Mouse (Mus musculus) kidney, adult 9 months (tissue): ENCODE results near the gene Hnrnph3.
A peak's percentile ranks its signal among the peaks of the same experiment; 100 is the strongest.
"Not testable (repeated sequence)": the region's sequence is repeated elsewhere in the genome, so short reads cannot be mapped to it uniquely, and the experiment has no call there.

Experiments used
- DNase-seq: peaks from one replicate; pipeline ENCODE4 v3.0.0; 2022

Hnrnph3 gene

GRCm38 (mm10) chr10:63023749-63024579, at the start of gene Hnrnph3, which contains the start of gene Pbld2:
Hnrnph3 (minus strand) TSS chr10:63024217.
Pbld2 (plus strand) TSS chr10:63024315.
- DNase-seq, result peak; percentile 99

DNA sequence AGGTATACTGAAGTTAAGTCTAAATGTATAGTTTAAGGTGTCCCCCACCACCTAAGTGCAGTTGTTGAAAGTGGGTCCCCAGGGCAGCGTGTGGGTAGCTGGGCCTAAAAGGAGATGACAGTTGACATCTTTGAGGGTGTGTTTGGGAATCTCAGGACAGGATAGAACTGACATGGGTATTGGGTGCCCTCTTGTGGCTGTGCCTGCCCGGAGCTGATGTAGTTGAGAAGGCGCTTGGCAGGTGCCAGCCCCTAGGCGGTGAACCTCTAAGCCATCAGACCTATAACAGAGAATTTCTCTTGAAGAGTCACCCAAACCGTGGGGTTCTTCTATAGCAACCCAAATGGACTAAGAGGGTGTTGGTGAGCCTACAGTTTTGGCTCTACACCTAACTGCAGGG, 42.0 kb upstream of the Hnrnph3 start:
- peak; percentile 91 for DNase-seq

DNA sequence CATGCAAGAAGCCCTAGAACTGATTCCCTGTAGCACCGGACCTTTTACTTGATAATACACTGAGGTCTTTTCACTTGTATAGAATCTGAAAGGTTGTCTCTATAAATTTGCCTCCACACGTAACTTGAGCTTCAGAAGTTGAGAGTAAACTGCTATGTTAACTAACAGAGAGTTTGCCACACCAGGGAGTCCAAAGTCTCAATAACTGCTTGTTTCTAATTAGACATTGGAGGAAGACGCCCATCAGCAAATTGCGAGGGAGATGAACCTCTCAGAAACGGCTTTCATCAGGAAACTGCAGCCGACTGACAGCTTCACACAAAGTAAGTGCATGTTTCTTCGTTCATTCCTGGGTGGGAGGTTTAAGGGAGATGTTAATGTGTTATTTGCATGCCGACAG, 41.5 kb upstream of the Hnrnph3 start:
- DNase-seq, result peak; percentile 53

DNA sequence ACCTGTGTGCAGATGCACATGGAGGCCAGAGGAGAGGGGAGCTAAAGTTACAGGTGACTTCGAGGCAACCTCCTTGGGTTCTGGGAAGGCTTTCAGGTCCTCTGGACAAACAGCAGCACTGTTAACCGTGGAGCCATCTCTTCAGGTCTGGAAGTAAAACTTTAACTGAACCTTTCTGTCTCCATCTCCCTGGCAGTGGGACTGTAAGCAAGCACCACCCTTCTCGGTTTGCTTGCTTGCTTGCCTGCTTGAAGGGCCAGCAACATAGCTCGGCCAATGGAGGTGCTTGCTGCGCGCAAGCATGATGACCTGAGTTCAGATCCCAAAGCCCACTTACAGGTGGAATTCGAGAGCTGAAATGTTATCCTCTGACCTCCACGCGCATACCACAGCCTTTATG, 40.5 kb upstream of the Hnrnph3 start:
- peak; percentile 75 for DNase-seq

- no peak for DNase-seq
These were observed 39.3 kb upstream of the Hnrnph3 start for GRCm38 (mm10) chr10:63063365-63063764.

DNA sequence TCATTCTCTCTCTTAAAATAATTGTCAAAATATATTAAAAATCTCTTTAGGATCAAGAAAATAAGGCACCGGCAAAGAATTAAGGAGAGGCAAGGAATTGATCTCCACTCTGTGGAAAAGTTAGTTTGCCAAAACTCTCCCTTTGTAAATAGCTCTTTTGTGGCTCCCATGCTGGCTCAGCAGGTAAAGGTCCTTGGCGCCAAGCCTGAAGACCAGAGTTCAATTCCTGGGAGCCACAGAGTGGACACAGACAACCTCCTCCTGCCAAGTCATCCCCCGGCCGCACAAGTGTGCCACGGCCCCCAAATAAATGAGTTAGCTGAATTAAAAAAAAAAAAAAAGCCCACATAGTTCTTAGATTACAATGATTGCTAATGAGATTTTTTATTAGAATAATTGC, 38.7 kb upstream of the Hnrnph3 start:
- DNase-seq, result peak; percentile 91

- peak; percentile 87 for DNase-seq
These were observed 37.2 kb upstream of the Hnrnph3 start for GRCm38 (mm10) chr10:63061266-63061665.

DNA sequence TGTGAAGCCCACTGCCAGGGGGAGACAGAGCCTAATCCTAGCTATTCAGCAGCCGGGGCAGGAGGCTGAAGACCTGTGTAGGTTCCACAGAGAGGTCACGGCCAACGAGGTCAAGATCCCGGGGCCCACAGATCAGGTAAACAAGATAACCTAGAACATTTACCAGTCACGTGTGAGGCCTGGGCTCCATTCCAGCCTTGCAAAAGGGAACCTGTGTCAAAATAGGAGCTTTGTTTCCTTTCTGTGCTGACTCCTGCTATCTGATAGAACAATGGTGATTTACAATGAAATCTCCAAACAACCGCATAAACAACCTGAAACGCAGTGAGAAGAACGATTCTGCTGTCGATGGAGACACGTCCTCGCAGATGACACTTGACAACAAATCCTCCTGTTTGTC, 36.4 kb upstream of the Hnrnph3 start:
- peak; percentile 91 for DNase-seq

- DNase-seq, result no peak
These were observed 35.8 kb upstream of the Hnrnph3 start, which contains the start of gene Pbld1 for GRCm38 (mm10) chr10:63059862-63060261. Pbld1 (plus strand) TSS chr10:63060162.

DNA sequence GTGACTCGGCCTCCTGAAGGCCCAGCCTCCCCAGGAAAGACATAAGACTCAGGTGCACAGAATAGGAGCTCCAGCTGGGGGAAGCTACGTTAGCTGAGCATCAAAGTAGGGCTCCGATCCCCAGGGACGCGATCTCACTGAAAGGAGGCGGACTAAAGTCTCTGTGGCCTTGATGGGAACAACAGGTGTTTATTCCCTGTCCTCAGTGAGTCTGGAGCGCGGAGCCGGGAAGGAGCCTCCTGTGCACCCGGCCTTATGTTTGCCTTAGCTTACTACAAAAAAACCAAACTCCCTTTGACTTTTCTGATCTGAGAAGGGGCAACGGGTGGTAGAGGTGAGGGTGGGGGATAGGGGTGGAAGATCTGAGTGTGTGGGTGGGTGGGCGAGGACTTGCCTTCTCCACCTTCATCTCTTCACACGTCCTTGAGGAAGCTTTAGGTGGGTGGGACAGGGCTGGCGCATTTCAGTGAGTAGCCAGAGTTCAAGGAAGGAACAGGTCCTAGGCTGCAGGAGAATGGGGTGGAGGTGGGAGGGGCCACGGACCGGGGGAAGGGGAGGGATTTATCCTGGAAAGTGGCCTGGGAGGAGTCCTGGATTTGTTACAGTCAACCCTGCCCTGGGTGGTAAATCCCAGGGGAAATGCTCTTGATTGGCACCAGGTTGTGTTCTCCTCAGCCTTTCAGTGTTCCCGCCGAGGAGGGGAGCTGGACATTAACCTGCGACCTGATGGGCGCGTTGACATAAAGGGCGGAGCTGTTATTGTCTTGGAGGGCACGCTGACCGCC, 33.1 kb upstream of the Hnrnph3 start:
- peak; percentile 84 for DNase-seq

DNA sequence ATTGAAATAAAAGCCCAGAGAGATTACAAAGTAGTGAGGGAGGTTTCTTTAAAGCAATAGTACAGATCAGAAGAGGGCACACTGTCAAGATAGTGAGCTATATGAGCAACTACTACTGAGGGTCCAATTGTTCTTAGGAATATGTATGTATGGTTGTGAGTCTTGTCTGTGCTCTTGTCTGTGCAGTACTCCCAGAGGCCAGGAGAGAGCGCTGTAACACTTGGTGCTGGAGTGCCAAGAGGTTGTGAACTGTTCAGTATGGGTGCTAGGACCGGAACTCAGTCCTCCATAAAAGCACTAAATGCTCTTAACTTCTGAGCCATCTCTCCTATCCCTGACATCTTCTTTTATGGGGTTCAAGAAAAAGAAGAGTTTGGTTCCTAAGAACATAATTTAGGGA, 30.6 kb upstream of the Hnrnph3 start:
- DNase-seq, result no peak

GRCm38 (mm10) chr10:63054071-63054470, 30.1 kb upstream of the Hnrnph3 start:
- DNase-seq, result not testable (repeated sequence)

DNA sequence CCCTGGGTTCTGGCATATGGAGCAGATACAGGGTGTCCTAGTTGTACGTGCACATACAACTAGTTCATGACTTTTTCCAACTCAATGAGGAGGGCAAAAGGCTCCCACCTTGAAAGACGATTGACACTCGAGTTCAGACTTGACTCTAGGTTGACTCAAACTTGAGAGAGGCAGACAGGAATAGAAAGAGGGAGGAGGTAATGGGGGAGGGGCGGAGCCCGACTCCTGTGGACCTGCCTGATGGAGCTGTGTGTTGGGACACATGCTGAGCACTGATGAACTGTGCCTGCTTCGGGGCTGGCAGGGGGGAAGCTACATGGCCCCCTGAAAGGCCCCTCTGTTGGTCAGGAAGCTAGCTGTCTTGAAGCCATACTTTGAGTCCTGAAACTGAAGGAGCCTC, 29.0 kb upstream of the Hnrnph3 start:
- no peak for DNase-seq

GRCm38 (mm10) chr10:63052011-63052410, 28.0 kb upstream of the Hnrnph3 start:
- peak; percentile 50 for DNase-seq

DNA sequence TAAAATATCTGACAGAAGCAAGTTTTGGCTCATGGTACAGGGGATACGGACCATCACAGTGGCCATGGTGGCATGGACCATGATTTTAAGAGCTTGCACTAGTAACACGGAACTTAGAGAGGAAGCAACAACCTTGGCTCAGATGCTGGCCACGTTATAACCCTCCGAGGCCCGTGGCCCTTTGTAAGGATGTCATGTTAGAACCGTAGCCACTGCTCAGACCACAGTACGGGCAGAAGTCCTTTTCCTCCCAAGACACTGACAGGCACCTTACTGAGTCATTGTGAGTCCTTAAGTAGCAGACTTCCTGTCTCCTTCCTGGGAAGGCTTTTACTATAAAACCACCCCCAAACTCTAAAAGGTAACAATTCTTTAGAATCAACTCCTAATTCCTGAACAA, 27.2 kb upstream of the Hnrnph3 start:
- DNase-seq, result no peak

GRCm38 (mm10) chr10:63049106-63049505, 25.1 kb upstream of the Hnrnph3 start:
- DNase-seq, result peak; percentile 62

GRCm38 (mm10) chr10:63047751-63048150, 23.7 kb upstream of the Hnrnph3 start:
- no peak for DNase-seq

- DNase-seq, result no peak
These were observed 19.1 kb upstream of the Hnrnph3 start for GRCm38 (mm10) chr10:63043154-63043553.

DNA sequence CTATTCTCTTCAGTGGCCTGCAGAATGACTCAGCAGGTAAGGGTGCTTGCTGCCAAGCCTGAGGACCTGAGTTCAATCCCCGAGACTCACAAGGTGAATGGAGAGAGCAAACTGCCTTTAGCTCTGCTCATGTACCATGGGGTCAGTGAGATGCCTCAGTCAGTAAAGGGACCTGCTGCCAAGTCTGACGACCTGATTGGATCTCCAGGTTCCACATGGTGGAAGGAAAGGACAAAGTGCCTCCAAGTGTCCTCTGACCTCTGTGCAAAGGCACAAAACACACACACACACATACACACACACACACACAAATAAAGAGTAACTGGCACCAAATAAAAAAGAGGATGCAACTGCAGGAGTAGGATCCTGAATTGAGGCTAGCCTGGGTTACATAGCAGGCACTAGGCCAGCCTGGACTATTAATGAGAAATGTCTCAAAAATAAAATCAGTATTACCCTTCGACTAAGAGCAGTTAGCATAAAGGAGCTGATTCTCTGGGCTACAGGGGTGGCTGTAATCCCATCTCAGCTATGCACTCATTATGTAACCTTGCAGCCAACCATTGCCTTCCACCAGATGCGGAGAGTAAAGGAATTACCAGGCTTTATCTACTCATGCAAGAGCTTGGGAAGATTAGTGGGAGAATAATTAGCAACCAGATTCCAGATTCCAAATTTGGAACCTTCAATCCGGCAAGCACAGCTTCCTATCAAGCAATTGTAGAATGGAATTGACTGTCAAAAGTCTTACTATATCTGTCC, 16.0 kb upstream of the Hnrnph3 start:
- DNase-seq, result peak; percentile 62

GRCm38 (mm10) chr10:63038571-63039320, 14.7 kb upstream of the Hnrnph3 start:
- peak; percentile 47 for DNase-seq

DNA sequence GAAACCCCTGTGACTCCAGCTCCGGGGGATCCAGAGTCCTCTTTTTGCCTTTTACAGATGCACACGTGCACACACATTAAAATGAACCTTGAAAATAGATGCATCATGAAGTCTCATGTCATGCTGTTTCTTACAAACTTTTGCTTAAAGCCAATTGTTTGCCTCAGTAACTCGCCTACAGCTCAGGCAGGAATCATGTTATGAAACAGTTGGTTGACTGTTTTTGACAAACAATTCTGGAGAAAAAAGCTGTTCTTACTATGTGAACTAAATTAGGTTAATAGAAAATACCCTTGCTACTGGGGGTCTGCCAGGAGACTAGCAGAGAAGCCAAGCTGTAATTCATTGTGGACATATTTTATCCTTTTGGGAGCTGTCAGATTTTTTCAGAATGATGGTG, 8.9 kb upstream of the Hnrnph3 start:
- DNase-seq, result no peak

GRCm38 (mm10) chr10:63032267-63032666, 8.2 kb upstream of the Hnrnph3 start:
- DNase-seq, result no peak
